Mouse (Mus musculus): ENCODE data around the gene Klhl18. TPM values are rescaled to one million over a fixed set of nuclear protein-coding genes. Genes with fewer than 3 reads are reported as not detected.
A peak's percentile ranks its signal among the peaks of the same experiment; 100 is the strongest.

Klhl18 gene
- polyA plus RNA-seq, 1 experiment from 2014 or later: 22.4 TPM

DNA sequence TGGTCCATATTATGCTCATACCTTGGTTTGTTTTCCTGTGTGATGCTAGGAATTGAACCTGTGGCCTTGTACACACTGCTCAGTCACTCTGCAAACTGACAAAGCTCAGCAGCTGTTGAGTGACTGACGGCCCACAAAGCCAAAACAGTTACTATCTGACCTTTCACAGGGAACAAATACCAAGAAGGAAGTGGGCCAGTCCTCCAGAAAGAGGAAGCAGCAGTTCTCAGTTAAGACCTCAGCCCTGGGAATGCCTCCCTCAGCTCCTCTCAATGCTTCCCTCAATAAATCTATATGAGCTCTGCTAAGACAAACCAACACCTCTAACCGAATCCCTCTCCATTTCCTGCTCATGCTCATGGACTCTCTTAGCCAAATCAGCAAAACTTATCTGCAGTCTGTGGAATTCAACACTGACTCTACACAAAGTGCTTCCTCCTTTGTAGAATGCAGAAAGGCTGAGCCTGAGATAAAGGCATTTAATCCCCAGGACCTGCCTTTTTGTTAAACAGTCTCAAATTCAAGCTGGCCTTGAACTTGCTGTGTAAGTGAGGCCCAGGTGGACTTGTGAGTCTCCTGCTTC, 17.3 kb downstream of the Klhl18 start:
- no peak for ATAC-seq (ENCODE audit: low FRiP score)
- Histone ChIP-seq H3K4me3 (replicated peaks) (no peak overlapping the region), H3K4me2 (no peak overlapping the region), H3K9me3 (replicated peaks) (no peaks in the 10 kb centered on the region), H3K9ac (replicated peaks) (no peak overlapping the region), H3K36me3 (no peaks in the 10 kb centered on the region; the same call in 1 of the 2 replicates), H3K4me1 (no peaks in the 10 kb centered on the region), H3K27ac (replicated peaks) (no peak overlapping the region), H3K27me3 (replicated peaks) (no peaks in the 10 kb centered on the region)
- WGBS: 86% methylated on average over 2 of the region's 2 CpGs

DNA sequence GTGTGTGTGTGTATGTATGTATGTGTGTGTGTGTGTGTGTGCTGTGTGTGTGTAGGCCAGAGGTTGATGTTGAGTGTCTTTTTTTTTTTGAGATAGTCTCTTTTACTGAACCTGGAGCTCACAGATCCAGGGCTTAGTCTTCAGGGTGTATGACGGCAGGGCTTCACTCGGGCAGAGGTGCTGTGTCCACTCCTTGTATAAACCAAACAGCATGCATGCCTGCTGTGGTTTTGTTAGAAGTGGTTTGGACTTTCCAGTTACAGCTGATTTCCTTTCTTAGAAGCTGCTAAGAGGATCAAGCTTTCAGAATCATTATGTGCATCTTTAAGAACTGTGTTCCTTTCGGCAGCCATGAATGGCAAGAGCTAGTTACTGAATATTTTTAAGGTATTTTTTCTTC, 18.6 kb downstream of the Klhl18 start:
- Histone ChIP-seq H3K4me3 (replicated peaks) (no peak overlapping the region), H3K36me3 (no peaks in the 10 kb centered on the region; the same call in 1 of the 2 replicates), H3K9ac (replicated peaks) (no peak overlapping the region), H3K4me2 (no peak overlapping the region), H3K27ac (replicated peaks) (no peak overlapping the region), H3K9me3 (replicated peaks) (no peaks in the 10 kb centered on the region), H3K4me1 (no peaks in the 10 kb centered on the region), H3K27me3 (replicated peaks) (no peaks in the 10 kb centered on the region)
- 95% methylated on average over 3 of the region's 3 CpGs for WGBS
- no peak for ATAC-seq (ENCODE audit: low FRiP score)

- H3K36me3 ChIP-seq: peaks cover 15% of the 10 kb centered on the region
- no peak overlapping the region for H3K27ac ChIP-seq (replicated peaks)
- peaks cover 4% of the 10 kb centered on the region; the same call in 1 of the 2 replicates for H3K4me1 ChIP-seq
- WGBS: 92% methylated on average over 3 of the region's 3 CpGs
- H3K9ac ChIP-seq (replicated peaks): no peak overlapping the region
- no peak overlapping the region for H3K4me2 ChIP-seq
- ATAC-seq (ENCODE audit: low FRiP score): no peak
- no peaks in the 10 kb centered on the region for H3K9me3 ChIP-seq (replicated peaks)
- no peak overlapping the region for H3K4me3 ChIP-seq (replicated peaks)
- no peaks in the 10 kb centered on the region for H3K27me3 ChIP-seq (replicated peaks)
Observed at GRCm38 (mm10) chr9:110452523-110452922, 24.0 kb downstream of the Klhl18 start.

- no peak overlapping the region for H3K4me3 ChIP-seq (replicated peaks)
- H3K4me1 ChIP-seq: peaks cover 4% of the 10 kb centered on the region; the same call in 1 of the 2 replicates
- H3K4me2 ChIP-seq: no peak overlapping the region
- ATAC-seq (ENCODE audit: low FRiP score): peak; percentile 86
- no peaks in the 10 kb centered on the region for H3K27me3 ChIP-seq (replicated peaks)
- H3K36me3 ChIP-seq: peaks cover 28% of the 10 kb centered on the region
- H3K9me3 ChIP-seq (replicated peaks): no peaks in the 10 kb centered on the region
- 0 out of 2 replicates have a peak overlapping the region, but pooled peaks have one; percentile 33 for H3K27ac ChIP-seq (replicated peaks)
- WGBS: 27% methylated on average over 11 of the region's 11 CpGs
- no peak overlapping the region for H3K9ac ChIP-seq (replicated peaks)
Observed at GRCm38 (mm10) chr9:110448857-110449617, 27.5 kb downstream of the Klhl18 start.

- 89% methylated on average over 15 of the region's 15 CpGs for WGBS
- no peak for ATAC-seq (ENCODE audit: low FRiP score)
Observed at GRCm38 (mm10) chr9:110448356-110448755, 28.1 kb downstream of the Klhl18 start.

DNA sequence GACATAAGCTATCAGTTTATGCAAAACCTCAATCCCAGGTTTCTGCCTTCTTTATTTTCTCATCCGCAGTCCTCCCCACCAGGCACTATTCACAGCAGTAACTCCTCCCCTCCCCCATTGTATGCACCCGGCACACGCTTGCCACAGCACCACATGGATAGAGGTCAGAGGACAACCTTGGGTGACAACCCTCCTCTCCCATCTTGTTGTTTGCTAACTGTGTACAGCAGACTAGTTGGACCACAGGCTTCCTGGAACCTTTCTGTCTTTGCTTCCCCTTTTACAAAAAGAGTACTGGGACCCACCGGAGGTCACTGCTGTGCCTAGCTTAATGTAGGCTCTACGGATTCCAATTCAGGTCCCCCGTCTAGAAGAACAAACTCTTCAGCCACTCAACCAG, 35.9 kb downstream of the Klhl18 start:
- no peaks in the 10 kb centered on the region for H3K27me3 ChIP-seq (replicated peaks)
- H3K4me3 ChIP-seq (replicated peaks): no peak overlapping the region
- H3K9ac ChIP-seq (replicated peaks): no peak overlapping the region
- no peaks in the 10 kb centered on the region for H3K4me1 ChIP-seq
- no peaks in the 10 kb centered on the region for H3K9me3 ChIP-seq (replicated peaks)
- no peak overlapping the region for H3K4me2 ChIP-seq
- peaks cover 30% of the 10 kb centered on the region for H3K36me3 ChIP-seq
- H3K27ac ChIP-seq (replicated peaks): no peak overlapping the region
- 77% methylated on average over 6 of the region's 6 CpGs for WGBS
- ATAC-seq (ENCODE audit: low FRiP score): no peak

More at GRCm38 (mm10) chr9:110448356-110448755, 28.1 kb downstream of the Klhl18 start:
- H3K27ac ChIP-seq (replicated peaks): no peak overlapping the region
- H3K4me2 ChIP-seq: no peak overlapping the region
- H3K4me3 ChIP-seq (replicated peaks): no peak overlapping the region
- peaks cover 28% of the 10 kb centered on the region for H3K36me3 ChIP-seq
- peaks cover 4% of the 10 kb centered on the region; the same call in 1 of the 2 replicates for H3K4me1 ChIP-seq
- H3K9me3 ChIP-seq (replicated peaks): no peaks in the 10 kb centered on the region
- H3K9ac ChIP-seq (replicated peaks): no peak overlapping the region
- no peaks in the 10 kb centered on the region for H3K27me3 ChIP-seq (replicated peaks)

DNA sequence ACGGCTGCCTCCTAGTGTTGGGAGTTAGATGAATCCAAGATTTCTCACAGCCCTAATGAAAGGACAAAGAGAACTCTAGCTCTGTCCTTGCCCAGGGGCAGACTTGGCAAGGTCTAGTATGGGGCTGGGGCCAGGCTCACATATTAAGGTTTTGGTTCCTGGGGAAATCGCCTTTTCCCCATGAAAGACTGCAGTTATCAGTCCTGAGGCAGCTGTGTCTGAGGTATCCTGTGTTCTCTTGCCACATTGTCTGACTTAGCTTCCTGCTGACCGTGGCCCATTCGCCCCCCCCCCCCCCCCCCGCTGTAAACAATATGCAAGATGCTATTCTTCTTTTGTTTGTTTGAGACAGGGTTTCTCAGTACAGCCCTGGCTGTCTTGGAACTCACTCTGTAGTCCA, 36.4 kb downstream of the Klhl18 start:
- WGBS: 54% methylated on average over 4 of the region's 5 CpGs
- ATAC-seq (ENCODE audit: low FRiP score): no peak
- H3K9me3 ChIP-seq (replicated peaks): no peaks in the 10 kb centered on the region
- no peaks in the 10 kb centered on the region for H3K27me3 ChIP-seq (replicated peaks)
- no peak overlapping the region for H3K4me2 ChIP-seq
- no peaks in the 10 kb centered on the region for H3K4me1 ChIP-seq
- peaks cover 35% of the 10 kb centered on the region for H3K36me3 ChIP-seq
- H3K27ac ChIP-seq (replicated peaks): no peak overlapping the region
- no peak overlapping the region for H3K9ac ChIP-seq (replicated peaks)
- H3K4me3 ChIP-seq (replicated peaks): no peak overlapping the region

- no peak overlapping the region for H3K9ac ChIP-seq (replicated peaks)
- WGBS: 90% methylated on average over 11 of the region's 11 CpGs
- no peak overlapping the region for H3K27ac ChIP-seq (replicated peaks)
- no peaks in the 10 kb centered on the region for H3K9me3 ChIP-seq (replicated peaks)
- no peak for ATAC-seq (ENCODE audit: low FRiP score)
- H3K27me3 ChIP-seq (replicated peaks): no peaks in the 10 kb centered on the region
- no peaks in the 10 kb centered on the region for H3K4me1 ChIP-seq
- no peak overlapping the region for H3K4me2 ChIP-seq
- no peak overlapping the region for H3K4me3 ChIP-seq (replicated peaks)
- peaks cover 58% of the 10 kb centered on the region for H3K36me3 ChIP-seq
Observed at GRCm38 (mm10) chr9:110436041-110436440, 40.5 kb downstream of the Klhl18 start.

DNA sequence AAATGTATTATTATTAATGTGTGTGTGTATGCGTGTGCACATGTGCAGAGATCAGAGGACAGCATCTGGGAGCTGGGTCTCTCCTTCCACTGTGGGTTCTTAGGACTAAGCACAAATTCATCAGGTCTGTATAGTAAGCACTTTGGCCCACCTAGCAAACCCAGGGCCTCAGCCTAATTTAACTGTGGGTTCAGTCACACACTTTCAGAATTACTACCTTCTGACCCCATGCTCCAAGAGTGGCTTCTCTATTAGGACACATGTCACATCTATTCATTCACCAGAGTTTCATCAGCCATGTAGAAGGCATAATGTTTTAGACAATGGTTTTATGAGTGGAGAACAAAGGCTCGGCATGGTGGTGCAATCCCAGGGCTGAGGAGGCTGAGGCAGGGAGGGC, 43.4 kb downstream of the Klhl18 start:
- no peak for ATAC-seq (ENCODE audit: low FRiP score)
- Histone ChIP-seq H3K9me3 (replicated peaks) (no peaks in the 10 kb centered on the region), H3K27me3 (replicated peaks) (no peaks in the 10 kb centered on the region), H3K27ac (replicated peaks) (no peak overlapping the region), H3K4me3 (replicated peaks) (no peak overlapping the region), H3K4me1 (no peaks in the 10 kb centered on the region), H3K4me2 (no peak overlapping the region), H3K9ac (replicated peaks) (no peak overlapping the region), H3K36me3 (peaks cover 81% of the 10 kb centered on the region)
- WGBS: 94% methylated on average over 2 of the region's 2 CpGs

GRCm38 (mm10) chr9:110431241-110431640, 45.3 kb downstream of the Klhl18 start:
- WGBS: 66% methylated on average over 8 of the region's 8 CpGs
- H3K4me2 ChIP-seq: no peak overlapping the region
- no peak overlapping the region for H3K27ac ChIP-seq (replicated peaks)
- H3K36me3 ChIP-seq: peaks cover 86% of the 10 kb centered on the region
- H3K4me1 ChIP-seq: no peaks in the 10 kb centered on the region
- no peaks in the 10 kb centered on the region for H3K27me3 ChIP-seq (replicated peaks)
- H3K9ac ChIP-seq (replicated peaks): no peak overlapping the region
- no peak overlapping the region for H3K4me3 ChIP-seq (replicated peaks)
- ATAC-seq (ENCODE audit: low FRiP score): no peak
- H3K9me3 ChIP-seq (replicated peaks): no peaks in the 10 kb centered on the region

GRCm38 (mm10) chr9:110419511-110420112, 56.9 kb downstream of the Klhl18 start, which contains the start of gene Ngp:
Gene Ngp (plus strand): TSS chr9:110419747.
- no peak for ATAC-seq (ENCODE audit: low FRiP score)
- Histone ChIP-seq H3K27ac (replicated peaks) (no peak within 1 kb of the TSS), H3K4me2 (no peak within 1 kb of the TSS), H3K27me3 (replicated peaks) (no peaks in the 10 kb centered on the region), H3K36me3 (no peaks in the 10 kb centered on the region), H3K4me1 (no peaks in the 10 kb centered on the region), H3K9me3 (replicated peaks) (no peaks in the 10 kb centered on the region), H3K9ac (replicated peaks) (no peak within 1 kb of the TSS), H3K4me3 (replicated peaks) (no peak within 1 kb of the TSS)
- WGBS: 95% methylated on average over 12 of the region's 12 CpGs

GRCm38 (mm10) chr9:110413785-110414184, 62.7 kb downstream of the Klhl18 start:
- Histone ChIP-seq H3K36me3 (no peaks in the 10 kb centered on the region), H3K9ac (replicated peaks) (no peak overlapping the region), H3K4me2 (no peak overlapping the region), H3K27ac (replicated peaks) (no peak overlapping the region), H3K4me3 (replicated peaks) (no peak overlapping the region), H3K9me3 (replicated peaks) (no peaks in the 10 kb centered on the region), H3K4me1 (peaks cover 4% of the 10 kb centered on the region), H3K27me3 (replicated peaks) (no peaks in the 10 kb centered on the region)
- no peak for ATAC-seq (ENCODE audit: low FRiP score)
- WGBS: 62% methylated on average over 9 of the region's 9 CpGs

Data from neural tube, embryonic 15.5 days (tissue).